Mouse (Mus musculus): ENCODE data around the gene Fgfr2.

Gene Fgfr2

DNA sequence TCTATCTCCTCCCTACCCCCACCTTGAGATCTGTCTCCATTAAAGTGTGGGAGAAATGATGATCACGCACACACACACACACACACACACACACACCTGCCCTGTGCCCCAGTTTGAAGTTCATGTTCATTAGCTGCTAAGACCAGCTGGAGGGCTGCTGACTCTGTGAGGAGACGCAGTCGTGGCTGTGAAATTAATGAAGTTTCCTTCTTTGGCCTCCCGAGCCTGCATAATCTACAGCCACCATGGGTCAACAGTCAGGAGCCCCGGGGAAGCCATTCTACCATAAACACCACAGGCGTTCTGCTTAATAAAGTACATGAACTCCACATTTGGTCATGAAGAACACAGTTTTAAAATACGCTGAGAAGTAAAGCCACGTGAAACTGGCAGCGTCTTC is 706.3 kb downstream of the Fgfr2 start:
- no peak for DNase-seq (ENCODE audit: low read depth, low spot score)

DNA sequence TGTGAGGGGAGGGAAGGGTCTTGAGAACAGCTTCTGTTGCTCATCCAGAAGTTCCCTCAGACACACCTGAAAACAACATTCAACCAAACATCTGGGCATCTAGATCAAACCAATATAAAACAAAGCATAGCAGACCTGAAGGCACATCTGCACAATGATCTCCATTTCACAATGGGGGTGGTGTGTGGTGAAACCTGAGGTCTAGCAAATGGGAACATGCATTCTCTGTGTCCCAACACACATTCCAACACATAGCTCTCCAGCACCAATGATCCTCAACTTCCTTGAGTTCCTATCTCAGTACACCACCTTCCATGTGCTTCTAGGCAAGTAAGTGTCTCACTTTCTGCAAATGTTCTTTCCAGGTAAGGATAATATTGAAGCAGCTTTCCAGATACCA is 707.3 kb downstream of the Fgfr2 start:
- no peak for DNase-seq (ENCODE audit: low read depth, low spot score)

DNA sequence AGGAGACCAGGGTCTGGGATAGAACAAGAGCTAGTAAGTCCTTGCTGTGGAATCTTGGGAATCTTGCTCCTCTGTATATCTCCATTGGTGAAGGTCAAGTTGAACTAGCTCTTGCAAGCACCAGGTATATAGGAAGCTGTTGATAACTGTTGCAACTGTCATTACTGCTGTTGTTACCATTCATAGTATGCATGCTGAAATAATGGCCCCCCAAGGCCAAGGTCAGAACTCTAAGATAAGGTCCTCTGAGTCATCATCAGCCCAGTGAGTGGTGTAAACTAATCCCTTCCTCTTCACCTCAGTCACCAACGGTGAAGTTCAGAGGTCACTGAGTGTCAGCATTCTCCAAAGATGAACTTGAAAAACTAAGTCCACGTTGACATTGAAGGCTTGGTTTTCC is 710.6 kb downstream of the Fgfr2 start:
- no peak for DNase-seq (ENCODE audit: low read depth, low spot score)

DNA sequence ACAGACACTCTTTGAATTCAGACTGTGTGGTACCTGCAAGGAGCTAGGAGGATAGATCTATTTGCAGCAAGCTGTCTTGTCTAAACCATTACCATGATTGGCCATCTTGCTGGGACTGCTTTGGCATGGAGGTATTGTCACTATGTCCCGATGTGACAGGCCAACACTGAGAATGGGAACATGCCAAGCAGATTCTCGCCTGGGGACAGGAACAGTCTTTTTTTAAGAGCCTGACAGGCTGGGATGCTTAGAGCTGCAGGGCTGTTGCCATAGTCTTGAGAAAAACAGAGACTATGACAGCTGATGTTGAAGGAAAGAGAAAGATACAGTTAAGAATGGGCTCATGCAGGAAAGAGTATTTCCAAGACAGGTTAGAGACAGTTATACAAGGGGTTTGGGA is 711.4 kb downstream of the Fgfr2 start:
- no peak for DNase-seq (ENCODE audit: low read depth, low spot score)

DNA sequence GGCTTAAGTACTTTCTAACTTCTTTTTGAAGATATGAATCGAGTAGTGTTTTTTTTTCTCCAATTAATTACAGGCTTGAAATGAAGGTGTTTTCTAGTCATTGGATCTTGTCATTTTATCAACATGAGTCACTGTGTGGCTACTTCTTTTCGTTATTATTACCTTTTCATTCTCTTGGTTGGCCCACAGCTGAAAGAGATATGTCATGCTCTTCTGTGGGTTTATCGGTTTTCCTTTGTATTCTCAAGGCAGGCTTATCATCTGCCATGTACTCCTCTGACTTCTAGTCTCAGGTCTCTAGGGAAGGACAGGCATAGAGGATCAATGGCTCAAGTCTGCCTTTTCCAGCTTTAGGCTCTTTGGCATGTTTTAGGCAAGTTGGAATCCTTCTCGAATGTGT is 712.2 kb downstream of the Fgfr2 start:
- no peak for DNase-seq (ENCODE audit: low read depth, low spot score)

DNA sequence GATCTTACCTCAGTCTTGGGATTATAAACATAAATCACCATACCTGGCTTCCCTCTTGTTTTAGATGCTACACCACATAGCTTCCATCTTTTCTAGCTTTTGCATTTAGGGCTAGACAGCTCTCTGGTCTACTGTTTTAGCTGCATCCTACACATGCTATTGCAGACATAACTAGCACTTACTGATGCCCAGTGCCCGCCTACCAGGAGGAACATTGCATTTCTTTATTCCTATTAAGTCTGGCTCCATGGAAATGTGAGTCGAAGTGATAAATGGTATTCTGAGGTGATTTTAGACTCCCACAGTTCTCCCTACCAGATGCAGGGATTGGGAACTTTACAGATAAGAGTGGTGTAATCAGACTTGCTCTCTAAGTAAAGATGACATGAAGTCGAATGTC is 713.3 kb downstream of the Fgfr2 start:
- DNase-seq (ENCODE audit: low read depth, low spot score), result no peak

DNA sequence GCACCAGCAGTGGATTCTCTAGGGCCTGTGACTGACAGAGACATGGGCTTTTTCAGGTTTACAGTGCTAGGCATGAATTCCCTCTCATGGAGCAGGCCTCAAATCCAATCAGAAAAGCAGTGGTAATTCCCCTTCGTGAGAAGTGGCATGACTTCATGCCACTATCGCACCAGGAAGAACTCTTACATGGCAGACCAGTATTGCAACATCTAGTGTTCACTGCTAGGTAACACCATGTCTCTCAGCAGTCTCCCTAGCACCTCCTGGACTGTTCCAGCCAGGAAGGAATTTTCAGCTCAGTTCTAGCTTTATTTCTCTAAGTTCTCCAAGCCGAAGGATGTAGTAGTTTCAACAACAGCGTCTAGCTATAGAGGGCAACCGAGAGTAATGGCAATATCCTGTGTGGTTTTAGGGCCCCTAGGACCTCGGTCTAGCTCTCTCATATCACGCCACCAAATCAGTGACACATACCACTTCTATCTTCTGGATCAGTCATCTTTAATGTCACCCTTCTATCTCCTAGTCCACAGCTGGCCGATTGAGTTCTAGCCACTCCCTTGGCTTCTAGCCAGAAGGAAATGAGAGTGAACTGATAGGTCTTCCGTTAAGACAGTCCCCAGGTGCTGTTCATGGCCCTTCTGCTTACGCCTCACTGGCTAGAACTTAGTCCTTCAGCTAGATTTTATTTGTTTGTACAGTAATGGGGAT is 720.6 kb downstream of the Fgfr2 start:
- DNase-seq (ENCODE audit: low read depth, low spot score), result peak; percentile 44

DNA sequence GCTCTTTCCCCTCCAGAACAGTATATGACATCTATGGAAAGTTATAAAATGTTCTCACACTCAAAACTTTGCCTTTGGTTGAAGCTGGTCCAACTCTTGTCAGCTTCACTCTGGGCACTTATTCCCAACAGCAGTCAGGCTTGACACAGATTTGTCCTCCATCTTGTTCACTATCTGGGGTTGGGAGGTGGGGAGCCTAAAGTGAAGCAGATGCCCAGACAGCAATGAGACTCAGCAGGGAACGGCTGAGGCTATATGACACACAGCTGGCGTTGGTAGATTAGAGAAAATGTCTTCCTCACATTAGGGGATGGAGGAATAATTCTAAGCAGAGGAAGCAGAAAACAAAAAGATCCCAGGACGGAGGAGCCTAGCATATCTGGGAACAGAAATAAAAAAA is 724.7 kb downstream of the Fgfr2 start:
- no peak for DNase-seq (ENCODE audit: low read depth, low spot score)

DNA sequence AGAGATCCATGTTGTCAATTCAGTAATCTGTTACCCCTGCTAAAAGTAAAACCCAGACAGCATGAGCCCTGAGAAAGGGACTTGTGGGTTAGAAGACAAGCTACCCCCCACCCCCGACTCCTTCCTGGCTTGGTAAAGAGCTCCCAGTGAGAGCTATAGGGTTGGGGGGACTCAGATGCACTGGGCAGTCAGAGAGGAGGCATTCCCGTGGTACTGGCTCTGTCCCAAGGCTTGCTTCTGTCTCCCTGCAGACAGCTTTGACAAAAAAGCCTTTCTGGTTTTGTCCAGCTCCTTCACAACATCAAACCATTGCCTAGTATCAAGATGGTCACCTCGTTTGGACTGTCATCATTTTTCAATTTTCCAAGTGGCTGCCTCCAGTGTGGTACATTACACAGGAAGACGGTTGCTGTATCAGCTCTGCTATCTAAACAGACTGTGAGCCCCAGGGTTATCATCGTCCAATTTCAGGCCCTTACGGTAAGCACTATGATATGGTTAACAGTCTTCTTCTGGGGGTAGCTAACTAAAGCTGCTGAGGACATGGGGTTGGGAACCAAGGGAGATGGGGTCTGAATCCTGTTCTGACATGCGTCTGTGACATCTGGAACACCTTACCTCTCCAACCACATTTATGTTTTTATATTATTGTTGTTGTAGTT is 726.4 kb downstream of the Fgfr2 start:
- no peak for DNase-seq (ENCODE audit: low read depth, low spot score)

DNA sequence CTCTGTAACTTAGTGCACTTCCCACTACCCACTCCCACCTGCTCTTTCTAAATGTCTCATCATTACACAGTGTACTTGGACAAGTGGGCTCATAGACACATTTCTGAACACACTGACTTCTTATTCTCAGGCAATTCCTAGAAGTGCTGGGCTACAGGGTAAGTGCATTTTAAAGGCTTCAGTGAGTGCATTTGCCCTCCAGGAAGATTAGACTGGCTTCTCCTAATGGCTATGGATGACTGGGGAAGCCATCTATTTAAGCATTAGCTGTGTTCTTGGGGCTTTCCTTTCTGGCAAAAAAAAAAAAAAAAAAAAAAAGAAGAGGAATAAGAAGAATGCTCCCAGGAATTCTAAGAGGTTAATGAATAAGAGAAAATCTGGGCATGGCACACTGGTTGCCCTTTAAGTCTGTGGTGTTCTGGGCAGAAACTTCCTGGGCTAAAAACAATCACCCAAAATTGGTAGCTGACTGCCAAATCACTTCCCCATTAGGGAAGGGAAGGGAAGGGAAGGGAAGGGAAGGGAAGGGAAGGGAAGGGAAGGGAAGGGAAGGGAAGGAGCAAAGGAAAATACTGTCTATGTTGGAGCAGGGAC is 729.5 kb downstream of the Fgfr2 start:
- DNase-seq (ENCODE audit: low read depth, low spot score), result no peak

DNA sequence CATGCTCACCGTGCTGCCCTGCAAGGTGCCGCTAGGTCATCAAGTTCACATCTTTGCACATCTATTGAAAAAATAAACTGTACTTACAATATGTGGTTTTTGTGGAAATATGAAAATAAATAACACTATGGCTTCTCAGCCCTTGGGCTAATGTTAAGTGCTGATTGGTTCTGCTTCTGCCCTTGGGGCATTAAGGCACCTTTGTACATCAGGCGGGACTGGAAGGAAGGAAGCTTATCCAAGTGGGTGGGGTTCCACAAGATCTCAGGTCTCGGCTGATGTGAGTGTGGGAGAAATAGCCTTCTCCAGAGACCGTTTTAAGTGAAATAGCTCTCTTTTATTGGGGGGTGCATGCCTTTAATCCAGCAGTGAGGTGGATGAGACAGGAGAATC is 730.1 kb downstream of the Fgfr2 start:
- DNase-seq (ENCODE audit: low read depth, low spot score), result no peak

DNA sequence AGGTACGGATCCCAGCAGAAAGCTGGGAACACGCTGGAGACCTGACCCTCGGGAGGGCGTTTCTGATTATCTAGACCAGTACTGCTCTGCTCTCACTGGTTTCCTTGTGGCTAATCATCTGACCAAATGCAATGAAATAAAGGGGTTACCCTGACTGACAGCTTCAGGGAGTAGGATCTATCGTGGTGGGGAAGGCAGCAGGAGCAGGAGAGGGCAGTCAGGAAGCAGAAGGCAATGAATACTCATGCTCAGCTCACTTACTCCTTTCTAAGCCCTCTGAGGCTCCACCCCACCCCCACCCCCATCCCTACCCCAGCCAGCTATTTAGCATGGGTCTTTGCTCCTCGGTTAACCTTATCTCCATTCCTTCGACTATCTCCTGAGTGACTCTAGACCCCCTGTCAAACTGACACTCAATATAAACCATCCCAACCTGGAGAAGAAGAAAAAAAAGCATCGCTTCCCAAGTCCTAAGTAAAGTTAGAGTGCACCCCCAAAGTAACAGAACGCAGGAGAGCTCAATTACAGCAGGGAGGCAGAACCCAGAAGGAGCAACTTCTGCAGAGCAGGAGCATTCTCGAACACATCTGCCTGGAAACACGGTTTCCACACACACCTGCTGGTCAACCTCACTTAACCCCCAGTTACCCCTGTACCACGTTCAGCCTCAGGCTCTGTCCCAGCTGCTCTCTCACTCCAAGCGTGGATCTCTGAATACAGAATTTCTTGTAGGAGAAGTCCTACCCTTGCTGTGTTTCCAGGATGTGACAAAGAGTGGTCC is 730.7 kb downstream of the Fgfr2 start:
- peak; percentile 19 for DNase-seq (ENCODE audit: low read depth, low spot score)

DNA sequence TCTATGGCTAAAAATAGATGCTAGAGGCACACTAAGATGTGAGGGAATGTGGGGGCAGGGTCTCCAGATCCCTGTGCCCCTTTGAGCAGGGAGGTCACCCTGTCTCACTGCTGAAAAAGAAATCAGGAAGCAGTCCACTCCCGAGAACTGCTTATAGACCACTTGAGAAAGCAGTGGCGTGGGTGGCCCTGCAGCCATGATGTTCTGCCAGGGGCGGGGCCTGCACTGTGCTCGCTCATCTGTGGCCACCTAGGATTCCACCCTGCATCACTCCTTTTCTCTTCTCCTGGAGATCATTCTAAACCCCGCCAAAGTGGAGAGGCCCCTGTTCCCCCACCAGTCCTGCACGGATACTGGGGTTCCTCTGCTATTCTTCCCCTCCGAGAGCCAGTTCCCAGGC is 733.7 kb downstream of the Fgfr2 start:
- no peak for DNase-seq (ENCODE audit: low read depth, low spot score)

DNA sequence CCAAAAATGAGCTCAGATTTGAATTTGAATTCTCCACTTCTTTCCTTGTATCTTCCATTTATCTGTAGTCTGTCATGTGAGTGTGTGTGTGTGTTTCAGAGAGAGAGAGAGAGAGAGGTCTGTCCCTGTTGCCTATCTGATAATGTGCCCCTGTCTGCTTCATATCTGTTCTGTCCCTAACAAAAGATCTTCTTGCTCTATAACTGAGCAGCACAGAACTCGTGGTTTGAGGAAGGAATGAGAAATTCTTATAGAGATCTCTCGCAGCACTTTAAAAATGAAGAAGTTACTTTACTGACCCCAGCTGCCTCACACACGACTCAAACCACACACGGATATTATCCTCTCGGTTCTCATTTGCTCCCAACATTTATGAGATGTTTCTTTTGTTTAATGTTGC is 735.6 kb downstream of the Fgfr2 start:
- DNase-seq (ENCODE audit: low read depth, low spot score), result no peak

DNA sequence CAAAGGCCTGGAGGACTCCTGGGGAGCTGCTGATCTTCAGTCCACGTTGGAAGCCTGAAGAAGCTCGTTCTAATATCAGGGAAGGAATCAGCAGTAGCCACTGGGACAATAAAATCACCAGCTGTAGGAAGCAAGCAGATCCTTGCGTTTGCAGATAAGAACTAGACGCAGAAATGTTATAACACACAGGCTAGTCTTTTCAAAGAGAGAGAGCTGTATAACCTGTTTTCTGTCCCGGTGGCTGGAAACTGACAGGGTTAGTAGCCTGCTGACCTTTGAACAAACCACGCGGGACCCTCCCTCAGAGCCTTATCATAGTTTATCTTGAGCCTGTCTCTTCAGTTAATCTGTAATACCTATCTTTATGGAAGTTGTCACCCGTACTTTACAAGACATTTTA is 736.8 kb downstream of the Fgfr2 start:
- DNase-seq (ENCODE audit: low read depth, low spot score), result no peak

DNA sequence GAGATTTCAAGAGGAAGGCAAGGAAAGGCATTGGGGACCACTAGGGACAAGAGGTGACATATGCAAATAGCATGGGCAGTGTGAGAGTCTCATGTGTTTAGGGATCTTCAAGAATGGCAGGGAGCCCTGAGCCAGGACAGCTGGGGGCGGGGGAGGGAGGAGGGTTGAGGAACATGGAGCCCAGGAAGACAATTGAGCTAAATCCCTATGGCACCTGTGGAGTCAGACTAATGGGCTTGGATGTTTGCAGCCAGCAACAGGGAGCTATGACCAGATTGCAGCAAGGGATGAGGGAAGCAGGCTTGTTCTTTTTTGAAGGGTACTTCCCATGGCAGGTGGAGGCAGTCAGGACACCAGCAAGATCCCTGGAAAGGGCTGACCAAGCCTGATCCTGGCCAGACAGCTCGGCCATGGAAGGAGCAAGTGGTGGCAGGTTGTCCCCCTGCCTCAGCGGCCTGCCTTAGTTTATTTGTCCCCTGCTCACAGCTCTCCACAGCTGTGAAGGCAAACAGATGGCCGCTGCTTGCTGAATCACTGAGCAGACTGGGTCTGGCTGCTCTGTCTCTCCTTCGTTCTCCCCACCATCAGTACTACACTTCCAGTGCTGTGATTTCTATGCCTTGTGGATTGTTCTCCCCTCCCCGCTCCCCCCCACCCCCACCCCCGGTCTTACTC is 737.6 kb downstream of the Fgfr2 start:
- no peak for DNase-seq (ENCODE audit: low read depth, low spot score)

DNA sequence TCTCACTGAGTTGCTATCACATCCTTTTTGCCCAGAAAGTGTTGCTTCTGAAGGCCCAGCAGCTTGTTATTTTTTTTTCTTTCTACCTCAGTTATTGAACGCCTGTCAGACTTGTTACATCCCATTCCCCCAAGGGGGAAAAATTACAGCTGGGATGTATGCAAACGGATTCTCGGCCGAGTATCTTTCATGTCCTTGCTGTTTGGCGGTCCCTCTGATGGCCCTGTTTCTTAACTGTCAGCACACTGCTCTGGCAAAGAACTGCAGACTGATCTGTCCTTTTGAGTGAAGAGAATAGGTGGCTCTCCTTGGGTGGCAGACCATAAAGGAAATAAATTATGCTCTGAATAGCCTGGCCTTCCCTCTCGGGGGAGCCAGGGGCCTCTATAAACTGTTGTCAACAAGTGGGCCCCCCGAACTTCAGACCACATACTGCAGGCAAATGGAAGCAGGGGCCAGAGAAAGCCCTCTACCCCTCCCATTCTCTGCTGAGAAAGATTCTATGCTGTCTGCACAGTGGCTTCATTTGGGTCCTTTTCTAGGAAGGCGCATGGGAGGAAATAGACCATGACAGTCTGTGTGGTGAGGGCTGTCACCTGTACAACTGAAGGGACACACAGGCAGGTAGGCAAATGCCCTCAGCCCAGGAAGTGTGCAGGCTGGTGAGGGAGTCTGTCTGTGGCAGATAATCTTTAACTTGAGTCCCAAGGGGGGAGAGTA is 738.3 kb downstream of the Fgfr2 start:
- no peak for DNase-seq (ENCODE audit: low read depth, low spot score)

DNA sequence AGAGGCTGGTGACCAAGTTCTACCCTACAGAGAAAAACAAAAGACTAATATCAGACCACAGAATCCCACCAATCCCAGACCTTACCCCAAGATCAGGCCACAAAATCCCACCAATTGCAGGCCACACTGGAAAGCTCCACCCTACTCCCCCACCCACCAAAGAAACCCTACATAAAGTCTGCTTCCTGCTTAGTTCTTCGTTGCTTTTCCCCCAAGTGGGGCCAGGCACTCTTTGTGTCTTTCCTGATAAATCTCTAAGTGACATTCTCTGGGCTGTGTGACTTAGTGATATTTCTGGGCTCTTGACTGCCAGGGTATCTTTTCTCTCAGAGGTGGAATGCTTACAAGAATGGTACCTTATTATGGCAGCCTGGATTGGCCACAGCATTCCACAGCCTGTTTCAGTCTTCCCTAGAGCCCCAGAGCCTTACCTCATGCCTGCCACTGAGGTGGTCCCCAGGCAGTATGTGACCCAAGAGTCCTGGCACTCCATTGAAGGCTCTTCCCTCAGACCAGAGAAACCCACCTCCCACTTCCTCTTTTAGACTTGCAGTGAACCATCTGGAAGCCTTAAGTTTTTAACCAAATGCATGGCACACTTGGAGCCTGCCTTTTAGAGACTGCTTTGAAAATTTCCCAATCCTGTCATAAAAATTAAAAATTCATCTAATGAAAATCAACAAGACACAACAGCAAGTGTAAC is 742.4 kb downstream of the Fgfr2 start:
- DNase-seq (ENCODE audit: low read depth, low spot score), result no peak

DNA sequence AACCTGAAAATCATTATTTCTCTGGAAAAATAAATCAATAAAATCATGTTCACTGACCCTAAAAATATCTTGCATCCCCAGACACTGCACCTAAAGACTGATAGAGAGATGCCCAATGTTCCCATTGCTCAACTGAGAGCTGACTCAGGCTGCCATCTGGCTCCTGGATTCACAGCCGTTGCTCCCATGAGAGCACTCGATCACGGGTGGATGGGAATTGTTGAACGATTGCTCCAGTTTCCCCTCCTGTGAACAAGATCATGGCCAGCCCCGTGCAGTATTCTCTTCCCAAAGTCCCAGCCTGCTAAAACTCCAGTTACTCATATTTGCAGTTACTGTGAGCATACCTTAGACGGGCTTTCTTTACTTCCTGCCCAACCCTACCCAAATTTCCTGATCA is 745.2 kb downstream of the Fgfr2 start:
- no peak for DNase-seq (ENCODE audit: low read depth, low spot score)

DNA sequence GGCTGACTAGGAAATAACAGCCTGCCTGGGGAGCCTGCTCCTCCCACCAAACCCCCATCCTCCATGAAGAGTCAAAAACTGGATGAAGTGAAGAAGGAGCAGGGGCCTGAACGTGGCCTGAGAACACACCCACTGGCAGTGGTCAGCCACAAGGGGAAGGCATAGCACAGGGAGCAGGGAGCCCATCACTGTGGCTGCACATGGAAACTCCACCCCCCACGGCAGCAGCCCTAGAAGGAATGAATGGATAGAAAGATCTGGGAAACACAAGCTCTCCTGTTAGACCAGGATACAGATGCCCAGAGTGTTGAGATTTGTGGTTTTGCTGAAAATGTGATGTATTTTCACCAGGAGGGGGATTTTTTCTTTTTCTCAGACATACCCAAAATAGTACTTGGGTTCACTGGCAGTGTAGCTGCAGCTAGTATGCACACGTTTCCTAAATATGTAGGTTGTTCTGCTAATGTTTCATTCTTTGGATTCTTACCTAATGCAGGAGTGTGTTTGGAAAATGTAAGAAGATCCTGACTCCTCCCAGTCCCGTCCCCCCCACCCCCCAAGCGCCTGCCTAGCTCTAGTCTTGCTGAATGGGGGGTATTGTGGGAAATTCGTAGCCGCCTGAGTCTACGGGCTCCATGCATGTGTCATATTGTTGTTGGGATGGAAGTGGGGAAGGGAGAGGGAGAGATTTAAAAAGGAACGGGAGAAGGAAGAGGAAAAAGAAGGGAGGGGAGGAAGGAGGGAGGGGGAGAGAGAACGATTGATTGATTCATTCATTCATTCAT is 749.4 kb downstream of the Fgfr2 start:
- no peak for DNase-seq (ENCODE audit: low read depth, low spot score)
